ENCODE assay signal across 8 mouse cellular contexts in the genomic region with DNA sequence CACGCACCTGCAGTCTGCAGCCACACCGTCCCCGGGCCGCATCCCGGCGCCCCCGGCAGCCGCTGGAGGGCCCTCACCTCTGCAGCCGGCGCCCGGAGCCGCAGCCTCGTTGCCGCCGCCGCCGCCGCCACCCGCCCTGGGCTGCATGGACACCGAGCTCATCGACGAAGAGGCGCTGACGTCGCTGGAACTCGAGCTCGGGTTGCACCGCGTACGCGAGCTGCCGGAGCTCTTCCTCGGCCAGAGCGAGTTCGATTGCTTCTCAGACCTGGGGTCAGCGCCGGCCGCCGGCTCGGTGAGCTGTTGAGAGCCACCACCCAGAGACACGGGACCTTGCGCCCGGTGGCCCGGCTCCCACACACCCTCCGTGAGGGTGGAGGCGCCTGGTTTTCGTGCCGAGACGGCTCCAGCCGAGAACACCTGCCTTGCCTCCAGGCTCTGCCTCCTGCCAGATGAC. TPM values are rescaled to one million over a fixed set of nuclear protein-coding genes. Genes with fewer than 3 reads are reported as not detected.
A peak's percentile ranks its signal among the peaks of the same experiment; 100 is the strongest.
DNase-seq lines count a peak whose midpoint lies in the region; ATAC-seq and TF ChIP-seq lines count a peak whose summit lies in the region.

No protein-coding gene starts in this region.

- H3K4me3 ChIP-seq in intestine, embryonic 15.5 days (replicated peaks) = peak overlapping the region; percentile 59
- peak overlapping the region; percentile 58; the same call in 1 of the 2 replicates for H3K4me3 ChIP-seq in liver, adult 2 months (ENCODE audit: insufficient read depth, low read depth, low read length)
- H3K4me3 ChIP-seq in midbrain, embryonic 16.5 days (ENCODE audit: low read depth, low read length) = peak overlapping the region; percentile 58

- ATAC-seq in frontal cortex, adult (ENCODE audit: low TSS enrichment) = peak; percentile 28
- peak; percentile 73 for ATAC-seq in intestine, embryonic 15.5 days
- peak; percentile 63 for ATAC-seq in midbrain, embryonic 16.5 days

- H3K4me2 ChIP-seq in intestine, embryonic 15.5 days (replicated peaks) = peak overlapping the region; percentile 100
- peak overlapping the region; percentile 95 for H3K4me2 ChIP-seq in midbrain, embryonic 16.5 days (ENCODE audit: low read length)

- peaks cover 8% of the 10 kb centered on the region; the same call in 1 of the 2 replicates for H3K27me3 ChIP-seq in intestine, embryonic 15.5 days (replicated peaks)
- no peaks in the 10 kb centered on the region for H3K27me3 ChIP-seq in liver, adult 2 months (ENCODE audit: control insufficient read depth, insufficient read depth, low read length)
- H3K27me3 ChIP-seq in midbrain, embryonic 16.5 days (ENCODE audit: control insufficient read depth, insufficient read depth, low read depth, low read length) = peaks cover 9% of the 10 kb centered on the region; the same call in 1 of the 2 replicates

- no peaks in the 10 kb centered on the region for H3K9me3 ChIP-seq in intestine, embryonic 15.5 days
- H3K9me3 ChIP-seq in midbrain, embryonic 16.5 days (replicated peaks; ENCODE audit: control insufficient read depth, low read length, poor library complexity, severe bottlenecking) = no peaks in the 10 kb centered on the region

- no peak for DNase-seq in frontal cortex, postnatal 14 days (ENCODE audit: low spot score in 2 of 2)
- DNase-seq in embryo, embryonic 10.5 days (ENCODE audit: low spot score) = peak; percentile 71
- DNase-seq in gastrocnemius, postnatal 4 days (ENCODE audit: low spot score in 2 of 2) = peak; percentile 43 to 65
- DNase-seq in liver, adult 2 months (ENCODE audit: extremely low read depth, low read depth, low spot score) = peak; percentile 61
- DNase-seq in spleen, postnatal 10 days (ENCODE audit: low spot score in 2 of 2) = peak; percentile 73 to 80

- no peaks in the 10 kb centered on the region for H3K36me3 ChIP-seq in intestine, embryonic 15.5 days
- H3K36me3 ChIP-seq in liver, adult 2 months (ENCODE audit: control insufficient read depth, insufficient read depth, low read length) = no peaks in the 10 kb centered on the region
- no peaks in the 10 kb centered on the region for H3K36me3 ChIP-seq in midbrain, embryonic 16.5 days (ENCODE audit: control insufficient read depth, insufficient read depth, low read length)

- peak overlapping the region; percentile 56 for H3K9ac ChIP-seq in intestine, embryonic 15.5 days
- peak overlapping the region; percentile 64 for H3K9ac ChIP-seq in liver, adult 2 months (ENCODE audit: low read depth, low read length)
- H3K9ac ChIP-seq in midbrain, embryonic 16.5 days (ENCODE audit: low read depth, low read length) = peak overlapping the region; percentile 63

- WGBS in intestine, embryonic 15.5 days = under 1% methylated on average over 50 of the region's 50 CpGs
- under 1% methylated on average over 50 of the region's 50 CpGs for WGBS in liver, adult 2 months
- under 1% methylated on average over 47 of the region's 50 CpGs for WGBS in midbrain, embryonic 16.5 days

- no peak for TF ChIP-seq POLR2A in liver, adult 2 months (IDR thresholded peaks at IDR 0.05; ENCODE audit: extremely low read depth, insufficient read depth, low read length)

- H3K27ac ChIP-seq in intestine, embryonic 15.5 days = no peak overlapping the region
- H3K27ac ChIP-seq in liver, adult 2 months (replicated peaks; ENCODE audit: insufficient read depth, low read depth, low read length) = no peak overlapping the region
- no peak overlapping the region for H3K27ac ChIP-seq in midbrain, embryonic 16.5 days (ENCODE audit: low read length)

- H3K4me1 ChIP-seq in intestine, embryonic 15.5 days (replicated peaks) = peaks cover 11% of the 10 kb centered on the region
- peaks cover 4% of the 10 kb centered on the region; the same call in 1 of the 2 replicates for H3K4me1 ChIP-seq in liver, adult 2 months (ENCODE audit: control insufficient read depth, insufficient read depth, low read length)
- peaks cover 8% of the 10 kb centered on the region for H3K4me1 ChIP-seq in midbrain, embryonic 16.5 days (ENCODE audit: control insufficient read depth, insufficient read depth, low read length)

- no peaks in the 10 kb centered on the region for H3K79me2 ChIP-seq in liver, adult 2 months (ENCODE audit: control insufficient read depth, insufficient read depth, low read length)

- no peak for TF ChIP-seq CTCF in liver, adult 2 months (IDR thresholded peaks at IDR 0.05; ENCODE audit: low read depth, low read length)

RNA-seq across cellular contexts. Expression of a gene that starts 0.7 kb away (rescaled TPM):
- 10 to 100 TPM; 12.4 to 14.6 TPM for total RNA-seq in gastrocnemius, postnatal 4 days (2021)
- 2.4 and 2.8 TPM in 2 replicates for polyA plus RNA-seq in intestine, embryonic 15.5 days (2015; fragmentation: Nextera tagmentation; extraction: Ambion mirVana)
- 0.09 and 0.27 TPM in 2 replicates for total RNA-seq in liver, adult 2 months (2014; rRNA removed)
- 0.93 and 1.2 TPM in 2 replicates for polyA plus RNA-seq in liver, adult 2 months (2012; rRNA removed)
- polyA plus RNA-seq in midbrain, embryonic 16.5 days (2015; fragmentation: Nextera tagmentation; extraction: Ambion mirVana) = 0.67 and 1.4 TPM in 2 replicates

Comparison
In these comparisons a context has a peak if more than half of its experiments do, and no peak if none do; other contexts are left out.
1. DNase-seq: peak in embryo, embryonic 10.5 days (single experiment), gastrocnemius, postnatal 4 days (2 of 2), liver, adult 2 months (single experiment) and spleen, postnatal 10 days (2 of 2); none in frontal cortex, postnatal 14 days (0 of 2).
2. Peak in every context shown above with its lines, with median percentiles within 50 percentile points of each other: ATAC-seq, H3K4me3 ChIP-seq and H3K9ac ChIP-seq.